Mouse (Mus musculus): ENCODE data around the gene Timd2. TPM values are rescaled to one million over a fixed set of nuclear protein-coding genes. Genes with fewer than 3 reads are reported as not detected.
"Not testable (repeated sequence)": the region's sequence is repeated elsewhere in the genome, so short reads cannot be mapped to it uniquely, and the experiment has no call there.

Timd2 gene
- polyA plus RNA-seq, 1 experiment from 2014 or later = 2.4 TPM

- Histone ChIP-seq H3K36me3 (ENCODE audit: control insufficient read depth, insufficient read depth, low read length) (no peaks in the 10 kb centered on the region), H3K9ac (ENCODE audit: low read depth, low read length) (no peak overlapping the region), H3K27me3 (replicated peaks; ENCODE audit: control insufficient read depth, insufficient read depth, low read length) (no peaks in the 10 kb centered on the region), H3K4me1 (ENCODE audit: control insufficient read depth, insufficient read depth, low read length) (no peaks in the 10 kb centered on the region), H3K9me3 (ENCODE audit: control insufficient read depth, low read length) (no peaks in the 10 kb centered on the region), H3K4me3 (ENCODE audit: low read length) (no peak overlapping the region), H3K27ac (ENCODE audit: low read length) (no peak overlapping the region), H3K4me2 (ENCODE audit: low read depth, low read length) (no peak overlapping the region)
- no peak for ATAC-seq
- 75% methylated on average over 2 of the region's 2 CpGs for WGBS
These were observed 38.9 kb downstream of the Timd2 start for GRCm38 (mm10) chr11:46667938-46668337.

- Histone ChIP-seq H3K4me2 (ENCODE audit: low read depth, low read length) (no peak overlapping the region), H3K9me3 (ENCODE audit: control insufficient read depth, low read length) (no peaks in the 10 kb centered on the region), H3K36me3 (ENCODE audit: control insufficient read depth, insufficient read depth, low read length) (no peaks in the 10 kb centered on the region), H3K4me1 (ENCODE audit: control insufficient read depth, insufficient read depth, low read length) (no peaks in the 10 kb centered on the region), H3K4me3 (ENCODE audit: low read length) (no peak overlapping the region), H3K27me3 (replicated peaks; ENCODE audit: control insufficient read depth, insufficient read depth, low read length) (no peaks in the 10 kb centered on the region), H3K9ac (ENCODE audit: low read depth, low read length) (no peak overlapping the region), H3K27ac (ENCODE audit: low read length) (no peak overlapping the region)
- ATAC-seq = no peak
- WGBS = 95% methylated on average over 3 of the region's 3 CpGs
These were observed 39.8 kb downstream of the Timd2 start for GRCm38 (mm10) chr11:46667105-46667504.

- 68% methylated on average over 6 of the region's 6 CpGs for WGBS
- no peak for ATAC-seq
- Histone ChIP-seq H3K4me2 (ENCODE audit: low read depth, low read length) (no peak overlapping the region), H3K9ac (ENCODE audit: low read depth, low read length) (no peak overlapping the region), H3K27me3 (replicated peaks; ENCODE audit: control insufficient read depth, insufficient read depth, low read length) (no peaks in the 10 kb centered on the region), H3K4me1 (ENCODE audit: control insufficient read depth, insufficient read depth, low read length) (no peaks in the 10 kb centered on the region), H3K9me3 (ENCODE audit: control insufficient read depth, low read length) (no peaks in the 10 kb centered on the region), H3K4me3 (ENCODE audit: low read length) (no peak overlapping the region), H3K36me3 (ENCODE audit: control insufficient read depth, insufficient read depth, low read length) (no peaks in the 10 kb centered on the region), H3K27ac (ENCODE audit: low read length) (no peak overlapping the region)
These were observed 41.0 kb downstream of the Timd2 start for GRCm38 (mm10) chr11:46665599-46666522.

GRCm38 (mm10) chr11:46663215-46663614 is 43.6 kb downstream of the Timd2 start:
- Histone ChIP-seq H3K27ac (ENCODE audit: low read length) (no peak overlapping the region), H3K4me3 (ENCODE audit: low read length) (no peak overlapping the region), H3K9me3 (ENCODE audit: control insufficient read depth, low read length) (no peaks in the 10 kb centered on the region), H3K4me2 (ENCODE audit: low read depth, low read length) (no peak overlapping the region), H3K9ac (ENCODE audit: low read depth, low read length) (no peak overlapping the region), H3K4me1 (ENCODE audit: control insufficient read depth, insufficient read depth, low read length) (no peaks in the 10 kb centered on the region), H3K36me3 (ENCODE audit: control insufficient read depth, insufficient read depth, low read length) (no peaks in the 10 kb centered on the region), H3K27me3 (replicated peaks; ENCODE audit: control insufficient read depth, insufficient read depth, low read length) (no peaks in the 10 kb centered on the region)
- WGBS = 68% methylated on average over 4 of the region's 4 CpGs
- ATAC-seq = no peak

- no peak overlapping the region for H3K4me2 ChIP-seq (ENCODE audit: low read depth, low read length)
- 86% methylated on average over 3 of the region's 3 CpGs for WGBS
- no peak overlapping the region for H3K9ac ChIP-seq (ENCODE audit: low read depth, low read length)
- no peaks in the 10 kb centered on the region for H3K4me1 ChIP-seq (ENCODE audit: control insufficient read depth, insufficient read depth, low read length)
- ATAC-seq = no peak
- no peak overlapping the region for H3K27ac ChIP-seq (ENCODE audit: low read length)
- no peaks in the 10 kb centered on the region for H3K36me3 ChIP-seq (ENCODE audit: control insufficient read depth, insufficient read depth, low read length)
- no peaks in the 10 kb centered on the region for H3K27me3 ChIP-seq (replicated peaks; ENCODE audit: control insufficient read depth, insufficient read depth, low read length)
- H3K4me3 ChIP-seq (ENCODE audit: low read length) = no peak overlapping the region
- H3K9me3 ChIP-seq (ENCODE audit: control insufficient read depth, low read length) = no peaks in the 10 kb centered on the region
These were observed 54.4 kb downstream of the Timd2 start for GRCm38 (mm10) chr11:46652476-46652875.

GRCm38 (mm10) chr11:46649655-46650054 is 57.2 kb downstream of the Timd2 start:
- not testable (repeated sequence) for H3K9me3 ChIP-seq (ENCODE audit: control insufficient read depth, low read length); H3K36me3 ChIP-seq (ENCODE audit: control insufficient read depth, insufficient read depth, low read length); H3K27me3 ChIP-seq (replicated peaks; ENCODE audit: control insufficient read depth, insufficient read depth, low read length); ATAC-seq; H3K4me1 ChIP-seq (ENCODE audit: control insufficient read depth, insufficient read depth, low read length); H3K27ac ChIP-seq (ENCODE audit: low read length); H3K4me3 ChIP-seq (ENCODE audit: low read length); H3K9ac ChIP-seq (ENCODE audit: low read depth, low read length); H3K4me2 ChIP-seq (ENCODE audit: low read depth, low read length)
- WGBS = 71% methylated on average over 3 of the region's 3 CpGs

- no peaks in the 10 kb centered on the region for H3K9me3 ChIP-seq (ENCODE audit: control insufficient read depth, low read length)
- H3K4me2 ChIP-seq (ENCODE audit: low read depth, low read length) = no peak overlapping the region
- H3K4me1 ChIP-seq (ENCODE audit: control insufficient read depth, insufficient read depth, low read length) = no peaks in the 10 kb centered on the region
- no peaks in the 10 kb centered on the region for H3K27me3 ChIP-seq (replicated peaks; ENCODE audit: control insufficient read depth, insufficient read depth, low read length)
- WGBS = 63% methylated on average over 1 of the region's 1 CpGs
- ATAC-seq = no peak
- no peak overlapping the region for H3K4me3 ChIP-seq (ENCODE audit: low read length)
- no peaks in the 10 kb centered on the region for H3K36me3 ChIP-seq (ENCODE audit: control insufficient read depth, insufficient read depth, low read length)
- H3K9ac ChIP-seq (ENCODE audit: low read depth, low read length) = no peak overlapping the region
- no peak overlapping the region for H3K27ac ChIP-seq (ENCODE audit: low read length)
These were observed 62.0 kb downstream of the Timd2 start for GRCm38 (mm10) chr11:46644824-46645223.

- H3K27me3 ChIP-seq (replicated peaks; ENCODE audit: control insufficient read depth, insufficient read depth, low read length) = no peaks in the 10 kb centered on the region
- no peak for ATAC-seq
- H3K4me3 ChIP-seq (ENCODE audit: low read length) = no peak overlapping the region
- H3K36me3 ChIP-seq (ENCODE audit: control insufficient read depth, insufficient read depth, low read length) = no peaks in the 10 kb centered on the region
- no peaks in the 10 kb centered on the region for H3K9me3 ChIP-seq (ENCODE audit: control insufficient read depth, low read length)
- no peaks in the 10 kb centered on the region for H3K4me1 ChIP-seq (ENCODE audit: control insufficient read depth, insufficient read depth, low read length)
- H3K9ac ChIP-seq (ENCODE audit: low read depth, low read length) = no peak overlapping the region
- H3K27ac ChIP-seq (ENCODE audit: low read length) = no peak overlapping the region
- H3K4me2 ChIP-seq (ENCODE audit: low read depth, low read length) = no peak overlapping the region
- WGBS = 75% methylated on average over 3 of the region's 3 CpGs
These were observed 70.3 kb downstream of the Timd2 start for GRCm38 (mm10) chr11:46636568-46636967.

- H3K4me1 ChIP-seq (ENCODE audit: control insufficient read depth, insufficient read depth, low read length); H3K4me2 ChIP-seq (ENCODE audit: low read depth, low read length); H3K9ac ChIP-seq (ENCODE audit: low read depth, low read length); H3K27me3 ChIP-seq (replicated peaks; ENCODE audit: control insufficient read depth, insufficient read depth, low read length); ATAC-seq; H3K9me3 ChIP-seq (ENCODE audit: control insufficient read depth, low read length); H3K4me3 ChIP-seq (ENCODE audit: low read length); H3K27ac ChIP-seq (ENCODE audit: low read length); H3K36me3 ChIP-seq (ENCODE audit: control insufficient read depth, insufficient read depth, low read length): not testable (repeated sequence)
- 90% methylated on average over 4 of the region's 4 CpGs for WGBS
These were observed 71.3 kb downstream of the Timd2 start for GRCm38 (mm10) chr11:46635516-46635915.

GRCm38 (mm10) chr11:46631635-46632034 is 75.2 kb downstream of the Timd2 start:
- Histone ChIP-seq H3K4me2 (ENCODE audit: low read depth, low read length) (no peak overlapping the region), H3K9ac (ENCODE audit: low read depth, low read length) (no peak overlapping the region), H3K36me3 (ENCODE audit: control insufficient read depth, insufficient read depth, low read length) (no peaks in the 10 kb centered on the region), H3K4me3 (ENCODE audit: low read length) (no peak overlapping the region), H3K9me3 (ENCODE audit: control insufficient read depth, low read length) (no peaks in the 10 kb centered on the region), H3K4me1 (ENCODE audit: control insufficient read depth, insufficient read depth, low read length) (no peaks in the 10 kb centered on the region), H3K27ac (ENCODE audit: low read length) (no peak overlapping the region), H3K27me3 (replicated peaks; ENCODE audit: control insufficient read depth, insufficient read depth, low read length) (no peaks in the 10 kb centered on the region)
- ATAC-seq = no peak
- WGBS = 30% methylated on average over 3 of the region's 3 CpGs

Measured in intestine, embryonic 16.5 days (tissue).